8 mouse cellular contexts compared by ENCODE assay signal in genomic region chr15:77761561-77762380, GRCm38 (mm10). TPM values are rescaled to one million over a fixed set of nuclear protein-coding genes. Genes with fewer than 3 reads are reported as not detected.
DNase-seq lines count a peak whose midpoint lies in the region; ATAC-seq lines count a peak whose summit lies in the region.

No protein-coding gene starts in this region.

- H3K4me1 ChIP-seq in limb, embryonic 11.5 days (ENCODE audit: control insufficient read depth, insufficient read depth, low read length) = no peaks in the 10 kb centered on the region

- no peak overlapping the region for H3K9ac ChIP-seq in limb, embryonic 11.5 days (ENCODE audit: low read length)

- H3K27ac ChIP-seq in limb, embryonic 11.5 days (replicated peaks; ENCODE audit: low read depth, low read length) = no peak overlapping the region

- H3K4me3 ChIP-seq in limb, embryonic 11.5 days (ENCODE audit: low read depth, low read length) = no peak overlapping the region

- H3K36me3 ChIP-seq in limb, embryonic 11.5 days (ENCODE audit: control insufficient read depth, insufficient read depth, low read length) = peaks cover 26% of the 10 kb centered on the region; the same call in 1 of the 2 replicates

- ATAC-seq in frontal cortex, adult (ENCODE audit: low TSS enrichment) = peak; percentile 54
- ATAC-seq in limb, embryonic 11.5 days (ENCODE audit: insufficient number of reproducible peaks, low FRiP score, low TSS enrichment, low read depth) = no peak

- no peak overlapping the region for H3K4me2 ChIP-seq in limb, embryonic 11.5 days (ENCODE audit: low read depth, severe bottlenecking)

- H3K9me3 ChIP-seq in limb, embryonic 11.5 days (ENCODE audit: control insufficient read depth, low read length) = no peaks in the 10 kb centered on the region

- DNase-seq in frontal cortex, postnatal 14 days (ENCODE audit: low spot score in 2 of 2) = no peak
- DNase-seq in right cerebral cortex, postnatal 4 days = peak; percentile 40
- no peak for DNase-seq in right cerebral cortex, postnatal 36 days (ENCODE audit: low spot score in 2 of 2)
- peak; percentile 58 for DNase-seq in embryo, embryonic 10 days (ENCODE audit: low spot score)
- DNase-seq in limb, embryonic 11.5 days (ENCODE audit: low spot score) = peak; percentile 65
- peak; percentile 60 for DNase-seq in retina, postnatal 1 day
- no peak for DNase-seq in left cerebral cortex, postnatal 36 days (ENCODE audit: low spot score in 2 of 2)

- intact Hi-C loops in left cerebral cortex, postnatal 36 days (cut with DNase I) = no loop called here

- 76% methylated on average over 22 of the region's 22 CpGs for WGBS in limb, embryonic 11.5 days

- no peaks in the 10 kb centered on the region for H3K27me3 ChIP-seq in limb, embryonic 11.5 days (ENCODE audit: control insufficient read depth, insufficient read depth, low read length)

RNA-seq across cellular contexts. Expression of gene Apol8, which starts 5.0 kb away (rescaled TPM):
- polyA plus RNA-seq in limb, embryonic 11.5 days (2014; fragmentation: Nextera tagmentation; extraction: Ambion mirVana) = not detected in 2 replicates
- total RNA-seq in left cerebral cortex, postnatal 36 days (2021) = 1 to 10 TPM; 4.0 TPM

RNA-seq across cellular contexts. Expression of gene Apol9b, which starts 32.9 kb away (rescaled TPM):
- polyA plus RNA-seq in limb, embryonic 11.5 days (2014; fragmentation: Nextera tagmentation; extraction: Ambion mirVana) = not detected in 2 replicates
- under 1 TPM in 1 of 2 experiments, not detected in 1; 0.27 TPM for total RNA-seq in left cerebral cortex, postnatal 36 days (2021)

Comparison
In these comparisons a context has a peak if more than half of its experiments do, and no peak if none do; other contexts are left out.
1. DNase-seq: peak in right cerebral cortex, postnatal 4 days (single experiment), embryo, embryonic 10 days (single experiment), limb, embryonic 11.5 days (single experiment) and retina, postnatal 1 day (single experiment); none in frontal cortex, postnatal 14 days (0 of 2), right cerebral cortex, postnatal 36 days (0 of 2) and left cerebral cortex, postnatal 36 days (0 of 2).